Mouse (Mus musculus) limb, embryonic 13.5 days (tissue): Measurements from ENCODE around the gene Pkn1. TPM values are rescaled to one million over a fixed set of nuclear protein-coding genes. Genes with fewer than 3 reads are reported as not detected.

Experiments
- microRNA-seq: library from miRNA; unstranded; fragments of <30 nt; microRNA quantifications from one replicate; pipeline ENCODE4, GENCODE M21; 2016
- polyA plus RNA-seq: library from polyadenylated mRNA; unstranded; fragments of >200 nt; fragmentation: Nextera tagmentation; extraction: Ambion mirVana; gene quantifications from 2 replicates; pipeline ENCODE4 v1.2.1, GENCODE M21; 2015

Pkn1 gene
- polyA plus RNA-seq, 1 experiment from 2014 or later, result 29.8 TPM

Small RNAs within 50 kb of the gene (microRNA-seq; reads per million reads assigned to microRNA genes)
- not detected for gene Mir1668

Other genes starting within 250 kb of the Pkn1 start
- gene Scoc, start 240.8 kb downstream of the Pkn1 start, polyA plus RNA-seq, result 121 and 135 TPM in 2 replicates
- gene Olfr370, start 163.4 kb downstream of the Pkn1 start, polyA plus RNA-seq, result not detected in 2 replicates
- 282 and 290 TPM in 2 replicates for gene Ndufb7, start 132.5 kb downstream of the Pkn1 start, polyA plus RNA-seq
- 578 and 605 TPM in 2 replicates for gene Tecr, start 91.2 kb downstream of the Pkn1 start, polyA plus RNA-seq
- 67.0 and 72.5 TPM in 2 replicates for gene Dnajb1, start 91.0 kb downstream of the Pkn1 start, polyA plus RNA-seq
- 163 and 167 TPM in 2 replicates for gene Gipc1, start 46.5 kb downstream of the Pkn1 start, polyA plus RNA-seq
- 0.89 and 1.2 TPM in 2 replicates for gene Ptger1, start 32.5 kb downstream of the Pkn1 start, polyA plus RNA-seq
- 138 and 143 TPM in 2 replicates for gene Ddx39, start 16.0 kb upstream of the Pkn1 start, polyA plus RNA-seq
- gene Adgre5, start 42.1 kb upstream of the Pkn1 start, polyA plus RNA-seq, result 35.8 and 39.8 TPM in 2 replicates
- 28.1 and 29.3 TPM in 2 replicates for gene Adgrl1, start 200.9 kb upstream of the Pkn1 start, polyA plus RNA-seq